Mouse (Mus musculus) thymus, postnatal 36 days (tissue): ENCODE data around the gene Spsb2.
"Not testable (repeated sequence)": the region's sequence is repeated elsewhere in the genome, so short reads cannot be mapped to it uniquely, and the experiment has no call there.

Source experiments
- DNase-seq, 2 experiments: peaks; one replicate each; pipeline ENCODE4 v3.0.0; 2022; ENCODE audit warnings: mixed read lengths in 2 of 2

The Spsb2 gene

GRCm38 (mm10) chr6:124808358-124809012 is at the start of gene Spsb2:
TSS of gene Spsb2 (plus strand) at chr6:124808661.
- peak; percentile 35 to 43 for DNase-seq

- no peak for DNase-seq
Measured at GRCm38 (mm10) chr6:124758849-124759232, 49.6 kb upstream of the Spsb2 start.

GRCm38 (mm10) chr6:124759259-124759658 is 49.2 kb upstream of the Spsb2 start:
- peak; percentile 83 for DNase-seq

DNA sequence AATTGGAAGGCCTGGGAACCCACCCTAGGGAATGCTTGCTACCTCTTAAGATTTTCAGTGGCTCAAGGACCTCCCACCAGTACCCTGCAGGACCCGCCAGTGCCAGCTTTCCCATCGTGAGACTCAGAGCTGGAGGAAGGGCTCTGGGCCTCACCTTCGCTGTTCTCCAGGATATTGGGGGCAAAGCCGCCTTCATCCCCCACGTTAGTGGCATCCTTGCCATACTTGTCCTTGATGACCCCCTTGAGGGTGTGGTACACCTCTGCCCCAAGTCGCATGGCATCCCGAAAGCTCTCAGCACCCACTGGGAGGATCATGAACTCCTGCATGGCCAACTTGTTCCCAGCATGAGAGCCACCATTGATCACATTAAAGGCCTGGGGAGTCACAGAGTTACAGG is 42.5 kb upstream of the Spsb2 start:
- DNase-seq = no peak

- DNase-seq = no peak
Measured at GRCm38 (mm10) chr6:124767536-124767919, 40.9 kb upstream of the Spsb2 start.

- DNase-seq = peak; percentile 18 to 37
Measured at GRCm38 (mm10) chr6:124767920-124768703, 40.3 kb upstream of the Spsb2 start.

DNA sequence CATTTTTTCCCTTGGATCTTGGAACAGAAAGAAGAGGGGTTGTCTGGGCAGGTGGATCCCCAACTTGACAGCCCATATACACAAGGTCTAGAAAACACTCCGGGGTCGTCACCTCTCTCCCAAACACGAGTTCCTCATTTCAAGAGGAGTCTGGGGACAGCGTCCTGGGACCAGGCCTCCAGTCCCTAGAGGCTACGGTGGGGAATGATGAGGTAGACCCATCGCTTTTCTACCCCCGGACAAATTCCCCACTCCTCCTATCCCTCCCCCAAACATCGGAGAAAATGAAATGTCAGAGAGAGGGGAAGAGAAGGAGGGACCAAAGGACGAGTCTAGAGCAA is 39.8 kb upstream of the Spsb2 start:
- no peak for DNase-seq

DNA sequence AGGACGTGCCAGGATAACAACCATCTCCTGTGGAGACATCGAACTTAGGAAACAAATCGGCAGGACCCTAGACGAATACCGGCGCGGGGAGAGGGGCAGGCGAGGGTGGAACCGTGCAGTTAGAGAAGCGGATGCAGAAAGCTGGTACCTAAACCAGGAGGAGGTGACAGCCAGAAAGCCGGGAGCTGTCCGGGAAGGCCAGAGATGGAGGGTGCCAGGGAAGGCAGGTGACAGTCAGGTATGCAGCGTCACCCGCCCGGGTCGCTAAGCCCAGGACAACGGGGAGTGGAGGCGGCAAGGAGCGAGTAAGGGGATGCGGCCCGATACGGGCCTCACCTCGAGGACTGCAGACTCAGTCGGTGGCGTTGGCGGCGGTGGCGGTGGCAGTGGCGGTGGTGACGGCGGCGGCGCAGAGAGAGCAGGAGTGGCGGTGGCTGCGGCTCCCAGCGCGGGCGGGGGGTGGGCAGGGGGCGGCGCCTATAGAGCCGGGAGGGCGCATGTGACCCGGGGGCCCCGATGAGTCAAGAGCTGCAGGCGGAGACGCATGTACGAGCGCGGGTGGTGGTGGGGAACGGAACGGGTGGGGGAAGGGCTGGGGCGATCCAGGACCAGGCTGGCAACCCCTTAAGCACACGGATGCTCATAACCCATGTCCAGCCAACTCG is 39.2 kb upstream of the Spsb2 start, which contains the start of gene Eno2:
Eno2 (minus strand) TSS at position 573 of the 665 bp plus-strand sequence.
- DNase-seq = peak; percentile 57 to 78

DNA sequence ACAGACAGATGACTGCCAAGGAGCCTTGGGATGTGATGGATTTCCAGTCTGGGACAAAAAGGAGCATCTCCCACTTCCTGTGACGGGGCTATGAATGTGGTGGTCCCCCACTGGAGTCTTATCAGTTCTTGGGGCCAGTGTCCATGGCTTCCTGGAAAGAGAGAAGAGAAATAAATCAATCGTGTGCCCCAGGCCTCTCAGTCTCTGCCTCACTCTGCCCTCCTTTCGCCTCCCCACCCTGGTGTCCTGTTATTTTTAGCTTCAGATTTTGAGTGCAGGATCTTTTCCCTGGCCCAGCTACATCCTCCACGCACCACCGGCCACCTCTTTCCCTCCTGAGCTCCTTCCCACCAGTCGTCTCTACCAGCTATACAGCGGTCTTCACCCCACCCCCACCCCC is 38.4 kb upstream of the Spsb2 start:
- DNase-seq = no peak

- DNase-seq = no peak
Measured at GRCm38 (mm10) chr6:124770511-124770910, 38.0 kb upstream of the Spsb2 start.

GRCm38 (mm10) chr6:124779222-124779983 is 29.1 kb upstream of the Spsb2 start, which contains the start of gene Lrrc23:
TSS of gene Lrrc23 (minus strand) at chr6:124779727.
- DNase-seq = peak; percentile 70 to 78

DNA sequence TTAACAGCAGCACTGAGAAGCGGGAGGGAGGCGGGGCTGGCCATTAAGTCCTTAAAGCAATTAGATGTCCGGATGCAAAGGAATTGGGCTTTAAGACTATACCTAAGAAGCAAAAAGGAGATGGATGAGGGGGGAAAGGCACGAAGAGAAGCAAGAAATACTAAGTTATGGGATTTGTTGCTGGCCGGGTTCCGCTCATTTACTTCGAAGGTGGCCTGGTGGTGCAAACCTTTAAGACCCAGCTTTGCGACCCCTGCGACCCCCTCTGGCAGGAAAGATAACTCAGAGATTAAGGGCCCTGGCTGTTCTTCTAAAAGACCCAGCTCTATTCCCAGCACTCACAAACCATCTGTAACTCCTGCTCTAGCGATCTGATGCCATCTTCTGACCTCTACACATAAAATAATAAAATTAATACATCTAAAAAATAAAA is 28.5 kb upstream of the Spsb2 start:
- no peak for DNase-seq

GRCm38 (mm10) chr6:124780917-124781316 is 27.5 kb upstream of the Spsb2 start:
- no peak for DNase-seq

- DNase-seq = peak; percentile 66 to 71
Measured at GRCm38 (mm10) chr6:124782436-124782835, 26.0 kb upstream of the Spsb2 start.

- no peak for DNase-seq
Measured at GRCm38 (mm10) chr6:124786756-124787420, 21.6 kb upstream of the Spsb2 start.

DNA sequence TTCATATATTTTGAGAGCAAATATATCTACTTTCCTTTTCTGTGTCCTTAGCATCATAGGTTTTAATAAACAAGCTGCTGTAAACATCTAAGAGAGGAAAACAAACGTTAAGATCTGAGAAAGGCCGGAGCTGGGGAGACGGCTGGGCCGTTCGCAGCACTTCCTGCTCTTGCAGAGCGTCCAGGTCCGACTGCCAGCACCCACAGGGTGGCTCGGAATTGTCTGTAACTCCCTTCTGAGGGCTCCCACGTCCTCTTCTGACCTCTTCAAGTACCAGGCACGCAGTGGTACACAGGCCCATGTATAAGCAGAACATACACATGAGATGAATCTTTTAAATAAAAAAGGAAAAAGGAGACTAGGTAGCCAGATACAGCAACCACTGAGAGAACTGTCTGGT is 20.7 kb upstream of the Spsb2 start:
- DNase-seq = no peak

DNA sequence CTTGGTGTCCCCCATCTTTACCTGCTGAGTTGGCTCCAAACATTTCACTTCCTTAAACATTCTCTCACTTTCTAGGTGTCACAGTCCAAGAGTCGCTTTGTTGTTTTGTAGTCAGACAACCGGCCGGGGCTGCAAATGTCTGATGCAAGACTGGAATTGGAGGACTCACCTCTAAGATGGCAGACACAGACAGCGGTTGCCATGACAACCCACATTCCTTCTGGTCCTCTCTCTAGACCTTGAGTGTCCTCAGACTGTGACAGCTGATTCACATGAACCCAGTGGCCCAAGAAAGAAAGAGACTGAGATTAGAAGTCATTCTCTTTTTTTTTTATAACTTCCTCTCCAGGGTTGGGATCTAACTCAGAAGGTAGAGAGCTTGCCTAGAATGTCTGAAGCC is 18.9 kb upstream of the Spsb2 start:
- DNase-seq = no peak

DNA sequence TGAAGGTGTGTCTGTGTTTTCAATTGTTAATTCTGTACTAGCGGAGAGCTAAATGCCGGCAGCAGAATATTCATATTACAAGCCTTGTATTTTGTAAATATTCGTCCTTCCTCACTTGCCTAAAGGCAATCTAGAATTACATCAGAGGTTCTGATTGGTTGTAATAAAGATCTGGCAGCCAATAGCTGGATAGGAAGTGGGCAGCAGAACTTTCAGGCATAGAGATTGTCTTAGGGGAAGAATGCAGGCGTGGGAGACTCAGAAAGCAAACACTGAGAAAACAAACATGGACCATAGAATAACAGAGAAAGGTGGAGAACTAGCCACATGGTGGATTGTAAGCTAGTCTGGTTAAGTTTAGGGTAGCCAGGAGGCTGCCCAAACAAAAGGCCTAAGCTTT is 18.3 kb upstream of the Spsb2 start:
- no peak for DNase-seq

DNA sequence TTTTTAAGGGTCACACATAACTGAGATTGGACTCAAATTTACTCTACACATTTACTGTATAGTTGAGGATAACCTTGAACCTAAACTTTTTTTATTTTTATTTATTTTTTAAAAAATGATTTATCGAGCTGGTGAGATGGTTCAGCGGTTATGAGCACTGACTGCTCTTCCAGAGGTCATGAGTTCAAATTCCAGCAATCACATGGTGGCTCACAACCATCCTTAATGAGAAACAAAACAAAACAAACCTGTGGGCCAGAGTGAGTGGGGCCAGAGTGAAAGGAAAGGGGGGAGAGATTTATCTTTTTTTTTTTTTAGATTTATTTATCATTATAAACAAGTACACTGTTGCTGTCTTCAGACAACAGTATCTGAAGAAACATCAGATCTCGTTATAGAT is 16.6 kb upstream of the Spsb2 start:
- no peak for DNase-seq

GRCm38 (mm10) chr6:124795781-124796180 is 12.7 kb upstream of the Spsb2 start:
- DNase-seq = no peak

DNA sequence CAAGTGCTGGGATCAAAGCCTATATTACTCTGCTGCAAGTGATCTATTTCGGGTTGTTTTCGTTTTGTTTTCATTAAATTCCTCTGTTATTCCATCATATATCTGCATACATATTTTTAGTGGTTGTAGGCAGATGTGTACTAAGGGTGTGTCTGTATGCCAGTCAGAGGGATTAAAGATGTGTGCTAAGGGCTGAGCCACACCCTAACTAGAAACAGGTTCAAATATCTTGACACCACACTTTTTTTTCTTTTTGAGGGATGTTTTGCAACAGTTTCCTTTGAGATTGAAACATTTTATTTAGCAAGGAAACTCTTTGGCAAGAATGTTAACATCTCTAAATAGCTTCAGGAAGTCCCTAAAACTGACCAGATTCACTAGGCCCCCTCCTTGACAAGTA is 12.3 kb upstream of the Spsb2 start:
- no peak for DNase-seq

GRCm38 (mm10) chr6:124802400-124802799 is 6.1 kb upstream of the Spsb2 start:
- not testable (repeated sequence) for DNase-seq
